Mouse (Mus musculus): ENCODE results near the gene Man1a.

Gene Man1a

GRCm38 (mm10) chr10:54061159-54061558 is 15.2 kb downstream of the Man1a start:
- no peak for DNase-seq (ENCODE audit: low read depth, low spot score)

GRCm38 (mm10) chr10:54060587-54060986 is 15.8 kb downstream of the Man1a start:
- DNase-seq (ENCODE audit: low read depth, low spot score) = no peak

- no peak for DNase-seq (ENCODE audit: low read depth, low spot score)
Measured at GRCm38 (mm10) chr10:54059679-54060249, 16.6 kb downstream of the Man1a start.

GRCm38 (mm10) chr10:54059092-54059496 is 17.3 kb downstream of the Man1a start:
- peak; percentile 40 for DNase-seq (ENCODE audit: low read depth, low spot score)

GRCm38 (mm10) chr10:54058657-54059056 is 17.8 kb downstream of the Man1a start:
- no peak for DNase-seq (ENCODE audit: low read depth, low spot score)

GRCm38 (mm10) chr10:54054188-54054587 is 22.2 kb downstream of the Man1a start:
- no peak for DNase-seq (ENCODE audit: low read depth, low spot score)

GRCm38 (mm10) chr10:54047885-54048284 is 28.5 kb downstream of the Man1a start:
- peak; percentile 14 for DNase-seq (ENCODE audit: low read depth, low spot score)

GRCm38 (mm10) chr10:54043358-54043757 is 33.1 kb downstream of the Man1a start:
- no peak for DNase-seq (ENCODE audit: low read depth, low spot score)

- no peak for DNase-seq (ENCODE audit: low read depth, low spot score)
Measured at GRCm38 (mm10) chr10:54042212-54042840, 34.1 kb downstream of the Man1a start.

GRCm38 (mm10) chr10:54040261-54041165 is 35.9 kb downstream of the Man1a start:
- no peak for DNase-seq (ENCODE audit: low read depth, low spot score)

- no peak for DNase-seq (ENCODE audit: low read depth, low spot score)
Measured at GRCm38 (mm10) chr10:54039754-54040153, 36.7 kb downstream of the Man1a start.

GRCm38 (mm10) chr10:54038734-54039133 is 37.7 kb downstream of the Man1a start:
- DNase-seq (ENCODE audit: low read depth, low spot score) = no peak

GRCm38 (mm10) chr10:54038180-54038579 is 38.2 kb downstream of the Man1a start:
- DNase-seq (ENCODE audit: low read depth, low spot score) = no peak

- no peak for DNase-seq (ENCODE audit: low read depth, low spot score)
Measured at GRCm38 (mm10) chr10:54037348-54038010, 38.9 kb downstream of the Man1a start.

GRCm38 (mm10) chr10:54035586-54035985 is 40.8 kb downstream of the Man1a start:
- no peak for DNase-seq (ENCODE audit: low read depth, low spot score)

GRCm38 (mm10) chr10:54034779-54035178 is 41.6 kb downstream of the Man1a start:
- no peak for DNase-seq (ENCODE audit: low read depth, low spot score)

- DNase-seq (ENCODE audit: low read depth, low spot score) = no peak
Measured at GRCm38 (mm10) chr10:54032316-54033092, 43.9 kb downstream of the Man1a start.

GRCm38 (mm10) chr10:54028866-54029265 is 47.5 kb downstream of the Man1a start:
- no peak for DNase-seq (ENCODE audit: low read depth, low spot score)

GRCm38 (mm10) chr10:54026738-54027427 is 49.5 kb downstream of the Man1a start:
- no peak for DNase-seq (ENCODE audit: low read depth, low spot score)

- DNase-seq (ENCODE audit: low read depth, low spot score) = no peak
Measured at GRCm38 (mm10) chr10:54026101-54026500, 50.3 kb downstream of the Man1a start.
